Mouse (Mus musculus) limb, embryonic 11.5 days (tissue): ENCODE data around the gene Colgalt2. TPM values are rescaled to one million over a fixed set of nuclear protein-coding genes. Genes with fewer than 3 reads are reported as not detected.

Experiments
- ATAC-seq: fragments of 200-750 bp; cut with Nextera tagmentation; 2 replicates; pipeline ENCODE4 v1.8.0; 2017; ENCODE audit warnings: low read depth; ENCODE audit not compliant: insufficient number of reproducible peaks, low FRiP score, low TSS enrichment
- DNase-seq: peaks from one replicate; pipeline ENCODE4 v3.0.0-alpha.2; 2015; ENCODE audit warnings: low spot score
- H3K27ac ChIP-seq: fragments of 300-500 bp; sonication (generic); replicated peaks from 2 replicates; pipeline ENCODE4 v1.5.1; 2014; ENCODE audit warnings: low read depth, mild to moderate bottlenecking, low read length
- H3K27me3 ChIP-seq: fragments of 300-500 bp; sonication (generic); 2 replicates; pipeline ENCODE4 v1.6.1; 2014; ENCODE audit warnings: mild to moderate bottlenecking, low read length, mixed read lengths; ENCODE audit not compliant: control insufficient read depth, insufficient read depth
- H3K36me3 ChIP-seq: fragments of 300-500 bp; sonication (generic); 2 replicates; pipeline ENCODE4 v1.6.1; 2014; ENCODE audit warnings: mild to moderate bottlenecking, low read length, moderate library complexity, mixed read lengths; ENCODE audit not compliant: control insufficient read depth, insufficient read depth
- H3K4me1 ChIP-seq: fragments of 300-500 bp; sonication (generic); 2 replicates; pipeline ENCODE4 v1.6.1; 2014; ENCODE audit warnings: low read length, mixed read lengths; ENCODE audit not compliant: control insufficient read depth, insufficient read depth
- H3K4me2 ChIP-seq: fragments of 300-500 bp; sonication (generic); 2 replicates; pipeline ENCODE4 v1.6.1; 2014; ENCODE audit warnings: low read depth, mild to moderate bottlenecking, moderate library complexity; ENCODE audit not compliant: severe bottlenecking
- H3K4me3 ChIP-seq: fragments of 300-500 bp; sonication (generic); 2 replicates; pipeline ENCODE4 v1.5.1; 2014; ENCODE audit warnings: low read depth, low read length
- H3K9ac ChIP-seq: fragments of 300-500 bp; sonication (generic); 2 replicates; pipeline ENCODE4 v1.6.1; 2014; ENCODE audit warnings: mild to moderate bottlenecking, low read length
- H3K9me3 ChIP-seq: fragments of 300-500 bp; sonication (generic); 2 replicates; pipeline ENCODE4 v1.6.1; 2016; ENCODE audit warnings: low read length; ENCODE audit not compliant: control insufficient read depth
- WGBS: fragments of 180-500 bp; shearing (Covaris S2); extraction: QIAGEN DNeasy Blood & Tissue Kit; methylation state at CpG from one replicate; pipeline ENCODE4 v1.1.7; 2014; 5-methylcytosine and 5-hydroxymethylcytosine counted together
- polyA plus RNA-seq: library from polyadenylated mRNA; unstranded; fragments of >200 nt; fragmentation: Nextera tagmentation; extraction: Ambion mirVana; gene quantifications from 2 replicates; pipeline ENCODE4 v1.2.1, GENCODE M21; 2014

Colgalt2 gene
- polyA plus RNA-seq, 1 experiment from 2014 or later = 1.6 TPM

- Histone ChIP-seq H3K36me3 (peaks cover 6% of the 10 kb centered on the region), H3K4me1 (no peaks in the 10 kb centered on the region), H3K4me2 (no peak overlapping the region), H3K9ac (no peak overlapping the region), H3K4me3 (no peak overlapping the region), H3K27me3 (no peaks in the 10 kb centered on the region), H3K27ac (no peak overlapping the region), H3K9me3 (no peaks in the 10 kb centered on the region)
- 93% methylated on average over 13 of the region's 13 CpGs for WGBS
- no peak for DNase-seq
- ATAC-seq = no peak
These were observed 137.6 kb downstream of the Colgalt2 start for GRCm38 (mm10) chr1:152537186-152537585.

- ATAC-seq (no peak), DNase-seq (no peak)
- H3K4me3 ChIP-seq = no peak overlapping the region
- no peaks in the 10 kb centered on the region for H3K4me1 ChIP-seq
- no peak overlapping the region for H3K27ac ChIP-seq
- H3K4me2 ChIP-seq = no peak overlapping the region
- H3K27me3 ChIP-seq = no peaks in the 10 kb centered on the region
- no peak overlapping the region for H3K9ac ChIP-seq
- peaks cover 6% of the 10 kb centered on the region for H3K36me3 ChIP-seq
- no peaks in the 10 kb centered on the region for H3K9me3 ChIP-seq
- WGBS = 88% methylated on average over 4 of the region's 4 CpGs
These were observed 139.2 kb downstream of the Colgalt2 start for GRCm38 (mm10) chr1:152538817-152539216.

GRCm38 (mm10) chr1:152540304-152540887 is 140.8 kb downstream of the Colgalt2 start:
- Histone ChIP-seq H3K36me3 (peaks cover 6% of the 10 kb centered on the region), H3K9me3 (no peaks in the 10 kb centered on the region), H3K4me1 (no peaks in the 10 kb centered on the region), H3K27me3 (no peaks in the 10 kb centered on the region), H3K4me2 (no peak overlapping the region), H3K9ac (no peak overlapping the region), H3K27ac (no peak overlapping the region), H3K4me3 (no peak overlapping the region)
- 92% methylated on average over 3 of the region's 3 CpGs for WGBS
- no peak for ATAC-seq
- DNase-seq = no peak

GRCm38 (mm10) chr1:152542747-152543378 is 143.2 kb downstream of the Colgalt2 start:
- Histone ChIP-seq H3K36me3 (peaks cover 6% of the 10 kb centered on the region), H3K4me2 (no peak overlapping the region), H3K27ac (no peak overlapping the region), H3K4me3 (no peak overlapping the region), H3K27me3 (no peaks in the 10 kb centered on the region), H3K9me3 (no peaks in the 10 kb centered on the region), H3K9ac (no peak overlapping the region), H3K4me1 (no peaks in the 10 kb centered on the region)
- DNase-seq = no peak
- 86% methylated on average over 6 of the region's 6 CpGs for WGBS
- no peak for ATAC-seq

- H3K9ac ChIP-seq = no peak overlapping the region
These were observed 144.0 kb downstream of the Colgalt2 start for GRCm38 (mm10) chr1:152543449-152544159.

GRCm38 (mm10) chr1:152549061-152549738 is 149.6 kb downstream of the Colgalt2 start:
- Histone ChIP-seq H3K36me3 (peaks cover 4% of the 10 kb centered on the region; the same call in 1 of the 2 replicates), H3K27me3 (no peaks in the 10 kb centered on the region), H3K9ac (no peak overlapping the region), H3K9me3 (no peaks in the 10 kb centered on the region), H3K4me1 (no peaks in the 10 kb centered on the region), H3K4me2 (no peak overlapping the region), H3K4me3 (no peak overlapping the region), H3K27ac (no peak overlapping the region)
- WGBS = 82% methylated on average over 13 of the region's 13 CpGs
- ATAC-seq = no peak
- DNase-seq = no peak

More at GRCm38 (mm10) chr1:152543449-152544159, 144.0 kb downstream of the Colgalt2 start:
- 90% methylated on average over 2 of the region's 2 CpGs for WGBS
- Histone ChIP-seq H3K4me2 (no peak overlapping the region), H3K4me1 (no peaks in the 10 kb centered on the region), H3K27ac (no peak overlapping the region), H3K36me3 (peaks cover 6% of the 10 kb centered on the region), H3K27me3 (no peaks in the 10 kb centered on the region), H3K9me3 (no peaks in the 10 kb centered on the region), H3K4me3 (no peak overlapping the region)
- no peak for DNase-seq
- ATAC-seq = no peak

- no peaks in the 10 kb centered on the region for H3K27me3 ChIP-seq
- H3K36me3 ChIP-seq = peaks cover 4% of the 10 kb centered on the region; the same call in 1 of the 2 replicates
- no peaks in the 10 kb centered on the region for H3K9me3 ChIP-seq
- no peak overlapping the region for H3K9ac ChIP-seq
- 53% methylated on average over 2 of the region's 2 CpGs for WGBS
- no peak overlapping the region for H3K4me2 ChIP-seq
- no peak for DNase-seq
- H3K27ac ChIP-seq = no peak overlapping the region
- ATAC-seq = peak; percentile 44; the same call in 1 of the 2 replicates
- H3K4me3 ChIP-seq = no peak overlapping the region
- H3K4me1 ChIP-seq = no peaks in the 10 kb centered on the region; the same call in 1 of the 2 replicates
These were observed 150.9 kb downstream of the Colgalt2 start for GRCm38 (mm10) chr1:152550544-152550943.

GRCm38 (mm10) chr1:152550973-152551372 is 151.3 kb downstream of the Colgalt2 start:
- Histone ChIP-seq H3K27me3 (no peaks in the 10 kb centered on the region), H3K9ac (no peak overlapping the region), H3K27ac (no peak overlapping the region), H3K4me2 (no peak overlapping the region), H3K4me3 (no peak overlapping the region), H3K36me3 (peaks cover 4% of the 10 kb centered on the region; the same call in 1 of the 2 replicates), H3K9me3 (no peaks in the 10 kb centered on the region), H3K4me1 (peaks cover 3% of the 10 kb centered on the region)
- no peak for ATAC-seq
- no peak for DNase-seq
- WGBS = 86% methylated on average over 3 of the region's 3 CpGs
